Mouse (Mus musculus) layer of hippocampus, adult 11-12 months (tissue): ENCODE measurements around the gene Tmem233.

Experiments
- DNase-seq: peaks from one replicate; pipeline ENCODE4 v3.0.0; 2022; ENCODE audit warnings: low spot score

The Tmem233 gene

DNA sequence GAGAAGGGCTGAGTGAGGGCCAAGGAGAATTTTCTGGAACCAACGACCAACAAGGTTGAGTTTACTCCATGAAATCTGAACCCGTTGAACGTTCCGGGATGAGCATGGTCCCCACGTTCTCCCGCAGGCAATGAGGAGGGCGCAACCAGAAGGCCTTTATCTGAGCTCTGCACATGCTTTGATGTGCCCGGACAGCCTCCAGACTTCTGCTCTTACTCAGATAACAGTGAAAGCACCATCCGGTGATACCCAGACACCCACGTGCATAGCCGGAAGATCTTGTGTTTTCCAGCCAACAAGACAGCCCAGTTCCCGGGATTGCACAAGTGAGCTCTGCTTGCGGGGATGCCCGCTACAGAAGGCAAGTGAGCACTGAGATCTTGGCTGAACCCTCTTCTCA is 56.5 kb downstream of the Tmem233 start:
- DNase-seq: no peak

DNA sequence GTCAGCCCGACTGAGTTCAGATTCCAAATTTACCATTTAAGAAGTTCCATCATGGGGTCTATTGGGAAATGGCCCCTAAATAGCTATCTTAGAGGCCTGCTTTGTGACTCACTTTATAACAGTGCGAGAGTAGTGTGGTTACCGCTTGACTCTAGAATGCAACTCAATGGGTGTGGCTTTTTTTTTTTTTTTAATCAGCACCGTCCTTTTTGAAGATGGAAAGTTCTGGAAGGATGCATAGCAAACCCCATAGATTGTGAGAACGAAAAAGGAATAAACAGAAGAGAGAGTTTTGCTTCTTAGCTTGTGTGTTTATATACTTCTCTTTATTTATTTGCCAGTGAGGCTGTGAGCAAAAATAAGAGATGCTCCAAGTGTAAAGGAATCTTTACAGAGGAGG is 56.9 kb downstream of the Tmem233 start:
- no peak for DNase-seq

DNA sequence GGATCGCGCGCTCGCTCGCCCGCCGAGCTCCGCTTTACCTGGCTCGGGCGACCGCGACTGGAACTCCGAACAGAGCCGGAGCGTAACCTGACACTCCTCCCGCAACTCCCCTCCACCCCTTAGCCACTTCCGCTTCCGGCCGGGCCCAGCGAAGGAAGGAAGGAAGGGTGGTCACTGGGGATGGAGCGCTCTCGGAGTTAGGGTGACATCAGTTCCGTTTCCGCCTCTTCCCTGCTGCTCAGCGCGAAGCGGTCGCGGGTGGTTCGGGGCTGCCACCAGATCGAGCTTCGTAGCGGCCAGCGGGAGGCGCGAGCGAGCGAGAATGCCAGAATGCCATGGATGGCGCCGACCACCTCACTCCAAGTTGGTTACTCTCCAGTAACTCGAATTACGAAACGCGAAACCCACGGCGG is 58.7 kb downstream of the Tmem233 start, which contains the start of gene Prkab1:
Prkab1 (minus strand) TSS at position 182 of the 413 bp plus-strand sequence.
- DNase-seq: peak; percentile 90

DNA sequence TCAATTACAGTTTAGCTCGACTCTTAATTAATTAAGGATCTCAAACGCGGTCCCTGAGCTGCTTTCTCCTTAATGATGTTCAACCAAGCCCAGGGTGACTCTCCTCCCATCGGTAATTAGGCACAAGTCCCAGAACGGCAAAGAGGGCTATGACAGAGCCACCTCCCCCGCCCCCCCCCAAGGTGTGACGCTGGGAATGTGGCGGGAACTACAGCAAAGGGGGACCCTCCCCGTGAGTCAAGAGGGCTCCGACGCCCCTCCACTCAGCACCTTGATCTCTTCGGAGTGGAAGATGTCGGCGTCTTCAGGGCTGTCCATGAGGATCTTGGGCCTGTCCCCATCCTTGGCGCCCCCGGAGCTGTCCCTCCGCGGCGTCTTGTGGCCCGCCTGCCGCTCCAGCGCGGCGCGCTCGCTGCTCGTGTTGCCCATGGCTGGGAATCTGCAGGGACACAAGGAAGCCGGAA is 59.2 kb downstream of the Tmem233 start:
- DNase-seq: no peak

DNA sequence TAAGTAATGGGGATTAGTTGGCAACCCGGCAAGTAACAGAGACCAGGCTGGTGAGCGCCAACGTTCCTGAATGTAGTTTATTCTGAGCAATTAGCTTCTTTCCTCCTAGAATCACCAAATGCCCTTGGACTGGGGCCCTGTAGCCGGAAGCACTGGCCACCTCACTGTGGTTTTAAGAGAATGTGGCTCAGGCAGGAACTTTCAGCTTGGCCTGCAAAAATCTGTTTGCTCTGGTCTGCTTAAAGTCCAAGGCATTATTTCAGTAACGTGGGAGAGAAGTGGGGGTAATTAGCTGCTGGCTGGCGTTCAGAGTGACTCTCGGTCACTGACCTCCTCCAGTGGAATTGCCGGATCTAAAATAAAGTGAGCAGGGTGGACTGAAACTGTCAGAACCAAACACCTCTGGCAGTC is 59.8 kb downstream of the Tmem233 start:
- DNase-seq: peak; percentile 51

DNA sequence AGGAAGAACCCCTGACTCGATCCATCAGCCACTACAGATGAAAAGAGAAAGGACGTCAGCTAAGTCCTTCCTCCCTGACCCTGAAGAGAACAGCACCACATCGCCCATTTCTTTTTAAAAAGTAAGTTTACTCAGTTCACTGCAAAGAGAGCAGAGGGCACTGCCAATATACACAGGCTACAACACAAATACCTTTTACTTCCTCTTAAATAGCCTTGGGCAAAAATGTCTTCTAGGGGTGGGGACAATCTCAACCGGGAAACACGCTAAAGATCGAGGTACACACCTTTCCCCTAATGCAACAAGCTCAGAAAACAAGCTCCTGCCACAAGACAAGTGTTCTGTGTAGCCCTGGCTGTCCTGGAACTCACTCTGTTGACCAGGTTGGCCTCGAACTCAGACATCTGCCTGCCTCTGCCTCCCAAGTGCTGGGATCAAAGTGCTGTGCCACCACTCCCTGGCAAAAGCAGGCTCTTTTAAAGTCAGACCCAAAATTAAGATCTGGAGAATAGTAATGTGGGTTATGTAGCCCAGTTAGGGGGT is 60.3 kb downstream of the Tmem233 start:
- no peak for DNase-seq

DNA sequence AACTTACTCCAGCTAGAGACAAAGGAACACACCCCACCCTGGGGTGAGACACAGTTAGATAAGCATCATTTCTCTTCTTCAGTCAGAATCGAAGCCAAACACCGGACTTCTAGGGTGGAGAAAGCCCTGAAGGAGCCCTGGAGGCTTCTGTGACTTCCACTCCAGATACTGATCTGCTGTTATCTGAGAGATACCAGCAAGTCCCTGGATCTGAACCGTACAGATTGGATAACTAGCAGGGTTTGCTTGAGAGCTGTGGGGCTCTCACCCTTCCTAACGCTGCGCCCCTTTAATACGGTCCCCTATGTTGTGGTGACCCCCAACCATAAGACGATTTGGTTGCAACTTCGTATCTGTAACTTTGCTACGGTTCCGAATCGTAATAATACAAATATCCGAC is 60.9 kb downstream of the Tmem233 start:
- DNase-seq: no peak

DNA sequence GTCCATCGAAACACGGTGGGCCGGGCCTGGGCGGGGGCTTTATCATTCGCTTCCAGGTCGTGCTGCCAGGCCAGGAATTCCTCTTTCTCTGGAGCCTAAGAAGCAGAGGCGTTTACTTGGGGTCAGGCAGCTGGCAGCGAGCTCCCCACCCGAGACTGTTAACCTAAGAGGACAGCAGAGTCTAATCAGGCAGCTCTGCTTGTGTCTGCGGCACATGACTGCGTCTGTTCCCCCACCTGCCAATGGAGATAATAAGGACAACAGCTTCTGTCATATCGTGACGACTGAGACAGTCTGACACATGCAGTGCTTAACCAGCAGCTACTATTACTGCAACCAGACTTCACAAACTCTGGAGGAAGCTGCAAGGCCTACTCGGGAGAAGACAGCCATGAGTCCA is 61.5 kb downstream of the Tmem233 start:
- no peak for DNase-seq

DNA sequence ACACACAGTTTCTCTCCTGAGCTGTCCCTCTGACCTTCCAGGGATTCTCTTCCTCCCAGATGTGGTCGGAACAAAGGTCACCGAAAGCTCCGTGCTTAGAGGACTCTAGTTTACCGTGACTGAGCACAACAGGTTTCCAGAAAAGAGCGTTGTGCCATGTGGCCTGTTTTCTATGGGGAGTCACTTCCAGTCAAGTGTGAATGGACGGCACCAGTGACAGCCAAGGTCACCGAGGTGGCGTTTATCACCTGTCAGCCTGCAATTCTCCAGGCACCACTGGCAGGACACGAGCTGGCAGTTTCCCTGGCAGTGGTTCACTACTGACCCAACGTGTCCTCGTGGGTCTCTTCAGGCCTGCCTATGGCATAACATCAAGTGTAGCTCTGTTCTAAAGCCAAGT is 63.7 kb downstream of the Tmem233 start:
- no peak for DNase-seq

DNA sequence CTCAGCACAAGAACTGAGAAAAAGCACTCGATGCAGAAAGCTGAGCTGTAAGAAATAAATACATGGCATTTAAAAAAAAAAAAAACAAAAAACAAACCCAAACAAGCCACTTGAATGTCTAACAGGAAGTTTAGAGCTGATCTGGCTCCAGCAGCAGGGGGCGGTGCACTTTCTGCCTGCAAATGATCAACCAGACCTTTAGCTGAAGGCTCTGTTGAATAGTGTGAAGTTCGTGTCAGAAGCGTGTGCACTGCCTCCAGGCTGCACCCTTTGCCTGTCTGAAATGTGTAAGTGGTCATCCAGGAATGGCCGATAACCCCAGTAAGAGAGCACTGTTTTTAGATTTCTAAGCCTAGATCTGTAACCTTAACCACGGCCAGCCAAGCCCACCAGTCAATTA is 64.3 kb downstream of the Tmem233 start:
- DNase-seq: no peak

DNA sequence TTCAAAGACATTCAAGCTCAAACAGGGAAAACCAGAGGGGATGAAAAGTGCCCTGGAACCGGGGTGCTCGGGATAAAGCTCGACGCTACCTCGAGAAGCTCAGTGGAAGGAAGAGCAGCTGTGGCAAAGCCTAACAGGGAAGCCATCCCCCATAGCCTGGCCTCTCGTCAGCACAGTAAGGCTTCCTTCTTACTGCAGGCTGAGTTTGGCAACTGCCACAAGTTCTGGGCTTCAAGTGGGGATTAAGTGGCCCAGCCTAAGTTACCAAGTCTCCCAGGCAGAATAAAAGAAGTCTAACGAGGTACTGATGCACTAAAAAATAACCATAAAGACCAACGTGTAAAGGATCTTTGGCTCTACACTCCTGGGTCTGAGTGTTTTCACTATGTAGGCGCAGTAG is 64.8 kb downstream of the Tmem233 start:
- DNase-seq: no peak

DNA sequence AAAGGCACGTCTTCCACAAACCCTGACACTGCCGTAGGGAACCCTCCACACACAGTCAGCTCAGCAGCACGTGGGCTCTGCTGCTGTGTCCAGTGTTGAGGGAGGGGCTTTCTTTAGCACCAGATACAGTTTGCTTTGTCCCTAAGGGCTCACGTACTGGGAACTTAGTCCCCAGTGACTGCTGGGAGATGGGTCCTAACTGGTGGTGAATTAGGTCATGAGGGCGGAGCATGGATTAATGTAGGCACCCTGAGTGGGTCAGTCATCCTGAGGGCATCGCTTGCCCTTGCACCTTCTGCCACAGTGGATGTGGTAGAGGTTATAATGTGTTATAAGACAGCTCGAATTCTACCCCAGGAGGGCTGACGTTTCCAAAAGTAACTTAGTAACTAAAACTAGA is 65.7 kb downstream of the Tmem233 start:
- DNase-seq: no peak

DNA sequence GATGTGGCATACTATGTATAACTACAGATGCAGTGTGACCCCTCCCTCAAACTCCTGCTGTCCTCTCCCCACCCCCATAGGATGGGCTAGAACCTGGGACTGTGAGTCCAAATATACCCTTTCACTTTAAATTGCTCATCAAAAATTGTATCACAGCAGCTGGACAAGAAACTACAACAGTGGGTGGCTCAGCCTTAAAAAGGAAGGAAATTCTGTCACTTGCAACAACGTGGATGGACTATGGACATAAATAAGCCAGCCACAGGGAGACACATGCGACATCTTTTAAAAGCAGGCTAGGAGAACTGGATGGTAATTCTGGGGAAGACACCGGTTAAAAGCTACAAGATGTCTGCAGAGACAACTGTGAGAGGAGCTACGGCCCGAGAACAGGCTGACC is 66.5 kb downstream of the Tmem233 start:
- no peak for DNase-seq

DNA sequence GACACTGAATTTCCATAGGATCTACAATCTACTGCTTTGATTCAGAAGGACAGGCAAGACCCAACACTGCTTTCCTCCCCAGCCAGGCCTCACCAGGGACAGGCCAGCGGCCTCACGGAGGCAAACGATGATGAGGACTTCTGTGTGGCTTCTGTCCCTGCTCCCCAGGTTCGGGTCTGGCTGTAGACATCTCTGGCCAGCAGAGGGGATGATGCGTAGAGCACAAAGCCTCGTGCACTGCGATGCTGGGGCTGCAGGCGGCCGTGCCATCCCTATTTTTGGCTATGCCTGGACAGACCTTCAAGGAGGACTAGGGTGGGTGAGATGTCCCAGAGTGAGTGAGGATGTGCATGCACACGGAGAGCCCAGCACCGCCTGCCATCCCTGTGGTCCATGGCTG is 68.8 kb downstream of the Tmem233 start:
- no peak for DNase-seq

DNA sequence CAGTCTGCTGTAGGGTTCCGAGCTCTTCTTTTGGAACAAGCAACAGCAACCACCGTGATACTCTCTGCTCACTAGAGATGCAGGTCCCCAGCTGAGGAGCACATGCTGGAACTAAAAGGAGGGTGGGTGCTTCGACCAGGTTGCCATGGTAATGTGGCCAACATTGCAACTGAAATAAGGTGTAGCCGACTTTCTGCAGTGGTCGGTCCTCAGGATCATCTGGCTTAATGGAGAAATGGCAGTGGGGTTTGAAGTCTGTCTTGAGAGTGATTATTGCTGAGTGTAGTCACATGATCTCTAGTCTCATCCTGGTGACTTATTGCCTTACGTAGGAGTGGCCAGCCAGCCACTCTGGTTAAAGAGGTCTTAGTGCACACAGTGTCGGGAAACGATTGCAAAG is 69.2 kb downstream of the Tmem233 start:
- DNase-seq: no peak

DNA sequence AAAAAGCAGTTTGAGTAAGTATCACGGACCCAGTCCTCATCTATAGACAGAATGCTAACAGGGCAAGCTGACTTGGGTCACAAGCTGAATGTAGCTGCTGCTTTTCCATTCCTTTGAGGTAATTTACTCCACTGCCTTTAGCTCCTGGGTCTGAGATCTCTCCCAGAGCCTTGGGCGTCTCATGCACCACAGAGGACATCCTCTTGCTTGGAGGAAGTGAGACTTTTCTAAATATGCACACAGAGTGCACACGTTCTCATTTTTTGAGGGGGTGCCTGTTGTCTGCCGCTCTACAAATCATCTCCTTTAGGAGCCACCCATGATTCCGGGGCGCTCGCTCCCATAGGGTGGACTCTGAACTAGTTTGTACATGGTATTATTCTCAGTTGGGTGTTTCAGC is 70.5 kb downstream of the Tmem233 start:
- DNase-seq: no peak

DNA sequence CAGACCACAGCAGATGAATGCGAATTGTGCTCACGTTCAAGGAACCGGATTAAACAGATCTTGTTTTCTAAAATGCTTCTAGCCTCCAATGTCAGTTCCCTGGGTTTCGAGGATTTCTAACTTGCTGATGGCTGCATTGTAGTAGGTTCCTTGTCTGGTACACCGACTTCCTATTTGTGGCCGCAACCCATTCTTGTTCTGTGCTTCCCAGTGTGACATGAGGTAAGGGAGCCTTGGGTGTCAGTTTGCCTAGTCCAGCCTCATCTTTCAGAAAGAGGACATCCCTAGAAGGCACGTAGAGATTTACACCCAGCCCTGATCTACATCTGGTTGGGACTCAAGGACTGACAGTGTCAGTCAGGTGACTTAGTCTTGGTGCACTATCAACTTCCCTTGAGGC is 71.3 kb downstream of the Tmem233 start:
- DNase-seq: no peak

DNA sequence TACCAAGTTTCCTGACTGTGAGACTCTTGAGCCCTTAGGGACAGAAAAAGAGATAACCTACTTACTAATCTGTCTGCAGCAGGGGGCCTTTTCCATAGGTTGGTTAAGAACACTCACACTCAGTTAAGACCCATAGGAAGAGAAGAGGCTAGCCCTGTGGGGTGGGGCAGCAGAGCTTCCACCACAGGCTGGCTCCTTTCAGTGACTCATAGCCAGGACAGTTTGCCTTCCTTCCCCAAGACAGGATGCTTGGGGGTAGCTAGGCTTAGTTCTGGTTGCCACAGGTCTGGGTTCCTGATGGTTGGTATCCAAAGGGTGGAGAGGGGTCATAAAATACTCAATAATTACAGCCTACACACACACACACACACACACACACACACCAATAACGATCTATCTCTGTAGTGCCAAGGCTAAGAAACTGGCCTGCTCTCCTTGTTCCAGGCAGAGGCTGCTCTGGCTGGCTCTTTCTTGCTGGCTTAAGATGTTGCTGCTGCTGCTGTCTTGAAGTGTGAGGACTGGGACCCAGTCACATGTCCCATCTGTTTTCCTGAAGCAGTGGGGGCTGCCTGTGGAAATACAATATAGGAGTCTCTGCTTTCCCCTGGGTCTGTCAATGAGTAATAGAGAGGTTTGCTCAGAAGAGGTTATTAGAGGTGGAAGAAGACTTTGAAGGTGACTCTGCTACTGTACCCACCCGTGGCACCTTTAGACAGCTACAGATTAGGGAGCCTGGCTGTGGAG is 73.0 kb downstream of the Tmem233 start:
- DNase-seq: no peak

DNA sequence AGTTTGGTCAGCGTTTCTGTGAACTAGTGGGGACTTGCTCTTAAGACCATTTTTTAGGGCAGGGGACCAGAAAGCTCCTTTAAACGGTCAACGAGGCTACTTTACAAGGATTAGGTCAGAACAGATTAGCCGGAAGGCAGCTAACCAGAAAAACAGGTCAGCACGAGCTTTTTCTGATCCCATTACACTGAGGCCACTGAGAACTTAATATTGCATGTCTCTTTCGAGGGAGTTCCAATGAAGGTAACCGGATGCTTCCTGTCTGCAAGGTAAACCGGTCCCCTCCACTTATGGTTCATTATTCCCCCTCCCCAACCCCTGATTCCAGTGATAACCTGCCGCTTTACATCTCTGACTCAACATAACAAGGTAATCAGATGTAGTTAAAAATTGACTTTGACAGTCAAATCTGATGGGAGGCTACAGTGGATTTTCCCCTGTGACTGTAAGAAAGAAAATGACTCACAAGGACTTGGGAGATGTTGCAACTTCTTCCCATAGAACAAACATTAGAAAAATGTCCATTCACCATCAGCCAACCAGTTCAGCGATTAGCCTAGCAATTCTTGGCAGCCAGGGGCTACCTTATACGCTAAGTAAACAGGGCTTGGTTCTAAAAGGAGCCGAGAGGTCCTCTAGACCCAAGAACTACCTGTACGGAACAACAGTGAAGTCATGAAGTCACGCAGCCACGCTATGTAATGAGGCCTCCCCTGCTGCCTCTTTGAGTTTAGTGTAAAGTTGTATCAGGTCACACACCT is 73.8 kb downstream of the Tmem233 start:
- no peak for DNase-seq

DNA sequence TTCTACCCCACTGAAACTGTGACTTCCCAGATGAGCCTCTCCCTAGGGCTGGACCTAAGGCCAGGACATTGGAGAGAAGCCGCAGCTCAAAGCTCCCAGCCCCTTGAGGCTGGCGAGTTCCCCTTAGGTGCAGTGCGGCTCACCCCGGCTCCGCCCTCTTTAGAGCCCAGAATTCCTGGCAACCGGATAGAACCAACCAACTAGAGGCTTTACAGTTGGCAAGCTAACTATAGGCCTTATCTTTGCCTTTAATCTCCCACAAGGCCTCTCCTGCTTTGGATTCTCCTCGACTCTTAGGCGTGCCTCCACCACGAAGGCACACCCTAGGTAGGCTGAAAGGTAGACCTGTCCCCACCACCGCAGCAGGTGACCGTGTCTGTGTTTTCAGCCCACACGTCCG is 75.3 kb downstream of the Tmem233 start:
- no peak for DNase-seq

DNA sequence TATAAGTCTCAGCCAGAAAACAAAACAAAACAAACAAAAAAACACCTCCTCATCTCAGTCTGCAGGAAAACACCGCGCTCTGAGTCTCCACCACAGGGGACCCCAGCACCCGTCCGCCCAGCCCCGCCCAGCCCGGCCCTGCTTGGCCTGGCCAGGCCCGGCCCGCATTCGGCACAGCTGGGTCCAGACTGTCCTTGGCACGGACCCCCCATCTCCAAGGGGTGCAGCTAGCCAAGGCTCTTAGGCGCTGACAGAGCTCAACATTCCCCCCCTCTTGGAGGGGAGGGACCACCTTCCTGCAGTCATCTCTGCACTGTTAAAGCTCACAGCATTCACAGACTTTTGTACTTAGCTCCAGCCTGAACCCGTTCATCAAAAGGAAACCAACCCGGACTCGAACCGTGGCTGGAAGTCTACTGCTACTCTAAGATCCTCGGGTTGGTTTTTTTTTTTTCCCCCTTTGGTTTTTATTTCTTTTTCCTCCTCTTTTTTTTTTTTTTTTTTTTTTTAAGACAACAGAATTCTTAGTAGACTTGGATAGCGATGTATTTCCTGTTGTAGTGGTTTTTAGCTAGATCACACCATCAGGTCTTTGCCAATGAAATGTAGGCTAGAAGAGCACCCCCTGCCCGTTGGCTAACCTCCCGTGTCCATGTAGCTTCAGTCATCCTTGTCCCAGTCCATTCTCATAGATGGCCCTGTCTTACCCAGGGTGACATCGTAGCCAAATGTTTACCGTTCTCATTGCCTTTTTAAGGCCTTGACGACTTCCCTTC is 76.5 kb downstream of the Tmem233 start:
- DNase-seq: no peak

DNA sequence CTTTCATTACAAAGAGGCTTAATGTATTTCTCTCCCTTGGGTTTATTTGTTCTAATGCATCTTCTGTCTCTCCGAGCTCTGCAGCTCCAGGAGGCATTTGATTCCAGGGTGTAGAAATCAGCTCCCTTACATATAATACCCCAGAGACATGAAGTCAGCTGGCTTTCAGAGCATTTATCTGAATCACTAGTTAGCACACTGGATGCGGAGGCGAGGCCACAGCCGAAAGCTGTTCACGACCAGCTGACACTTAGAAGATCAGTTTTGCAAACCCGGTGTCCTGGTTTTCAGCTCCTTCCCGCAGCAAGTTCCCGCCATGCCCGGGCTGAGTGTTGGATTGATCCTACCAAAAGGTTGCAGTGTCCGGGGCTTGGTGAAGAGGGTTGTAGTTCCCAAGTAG is 78.8 kb downstream of the Tmem233 start:
- peak; percentile 45 for DNase-seq

DNA sequence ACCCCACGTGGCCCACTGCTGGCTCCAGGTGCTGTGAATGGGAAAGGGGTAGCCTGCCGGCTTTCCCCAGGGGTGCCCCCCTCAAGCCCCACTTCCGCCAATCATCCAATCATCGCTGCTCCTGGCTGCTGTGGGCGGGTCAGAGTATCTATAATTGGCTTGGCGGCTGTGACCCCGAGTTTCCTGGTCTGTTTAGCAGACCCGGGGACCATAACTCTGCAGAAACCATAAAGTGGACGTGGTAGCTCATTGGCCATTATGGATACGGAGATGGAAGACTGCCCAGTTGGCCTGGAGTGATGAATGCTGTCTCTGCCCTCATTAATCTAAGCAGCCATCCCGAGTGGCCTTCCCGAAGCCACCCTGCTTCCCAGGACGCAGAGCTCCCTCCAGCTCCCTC is 79.2 kb downstream of the Tmem233 start:
- no peak for DNase-seq
